In the genomic region with DNA sequence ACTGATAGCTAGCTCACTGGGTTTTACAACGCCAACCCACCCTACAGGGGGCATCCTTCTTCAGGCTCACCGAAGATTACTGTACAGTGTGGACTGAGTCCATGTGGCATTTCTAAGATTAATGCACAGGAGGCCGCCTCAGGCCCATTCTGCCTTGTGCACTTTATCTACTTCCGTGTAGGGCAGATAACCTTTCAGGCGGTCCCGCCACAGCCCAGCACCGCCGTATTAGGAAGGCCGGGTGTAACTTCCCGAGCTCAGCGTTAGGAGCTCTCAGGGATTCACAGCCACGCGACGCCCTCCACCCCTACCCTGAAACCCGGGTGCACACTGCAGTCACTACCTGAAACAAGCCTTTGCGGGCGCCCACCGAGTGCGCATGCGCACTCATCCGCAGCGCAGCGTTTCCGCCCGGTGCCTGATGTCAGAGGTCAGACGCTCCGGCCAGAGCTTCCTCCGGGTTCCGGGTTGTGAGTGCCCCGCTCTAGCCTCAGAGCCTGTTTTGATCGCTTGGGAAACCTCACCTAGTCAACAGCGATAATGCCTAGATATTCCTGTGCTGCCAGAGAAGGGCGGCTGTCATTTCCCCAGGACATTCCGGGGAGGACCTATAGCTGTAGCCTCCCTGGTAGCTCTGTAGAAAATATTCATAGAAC, we compare ENCODE assay signal across 8 mouse cellular contexts. TPM values are rescaled to one million over a fixed set of nuclear protein-coding genes. Genes with fewer than 3 reads are reported as not detected.
DNase-seq lines count a peak whose midpoint lies in the region; ATAC-seq and TF ChIP-seq lines count a peak whose summit lies in the region.

No protein-coding gene starts in this region.

- H3K27ac ChIP-seq in heart, embryonic 12.5 days (ENCODE audit: poor library complexity, severe bottlenecking) = peak overlapping the region; percentile 90
- peak overlapping the region; percentile 80 for H3K27ac ChIP-seq in kidney, embryonic 16.5 days (ENCODE audit: low read length)
- H3K27ac ChIP-seq in liver, adult 2 months (replicated peaks; ENCODE audit: insufficient read depth, low read depth, low read length) = peak overlapping the region; percentile 87

- WGBS in heart, embryonic 12.5 days = 1% methylated on average over 34 of the region's 34 CpGs
- 2% methylated on average over 34 of the region's 34 CpGs for WGBS in kidney, embryonic 16.5 days
- WGBS in liver, adult 2 months = 1% methylated on average over 34 of the region's 34 CpGs

- H3K9me3 ChIP-seq in heart, embryonic 12.5 days (replicated peaks) = no peaks in the 10 kb centered on the region
- H3K9me3 ChIP-seq in kidney, embryonic 16.5 days (ENCODE audit: low read length) = no peaks in the 10 kb centered on the region

- H3K36me3 ChIP-seq in heart, embryonic 12.5 days = peaks cover 10% of the 10 kb centered on the region
- H3K36me3 ChIP-seq in kidney, embryonic 16.5 days (ENCODE audit: insufficient read depth, low read length) = 0 out of 2 replicates have a peak, but pooled peaks cover 2% of the 10 kb centered on the region
- peaks cover 7% of the 10 kb centered on the region; the same call in 1 of the 2 replicates for H3K36me3 ChIP-seq in liver, adult 2 months (ENCODE audit: control insufficient read depth, insufficient read depth, low read length)

- peak; percentile 34; the same call in 1 of the 2 replicates for TF ChIP-seq POLR2A in brain, embryonic 14.5 days (IDR thresholded peaks at IDR 0.05; ENCODE audit: borderline replicate concordance, extremely low read depth, insufficient read depth, insufficient read length, poor library complexity, severe bottlenecking)
- peak; percentile 84 for TF ChIP-seq POLR2A in liver, adult 2 months (IDR thresholded peaks at IDR 0.05; ENCODE audit: extremely low read depth, insufficient read depth, low read length)

- peak; percentile 88 to 92 for DNase-seq in B cell, adult 2 months
- DNase-seq in brain, embryonic 14.5 days (ENCODE audit: low read depth) = peak; percentile 88
- DNase-seq in liver, adult 2 months (ENCODE audit: extremely low read depth, low read depth, low spot score) = peak; percentile 80
- peak; percentile 89 to 90 for DNase-seq in spleen, postnatal 36 days (ENCODE audit: low spot score in 2 of 2)

- peak overlapping the region; percentile 64 for H3K4me2 ChIP-seq in heart, embryonic 12.5 days
- H3K4me2 ChIP-seq in kidney, embryonic 16.5 days (replicated peaks; ENCODE audit: low read depth, low read length) = peak overlapping the region; percentile 75

- no peaks in the 10 kb centered on the region; the same call in 1 of the 2 replicates for H3K4me1 ChIP-seq in heart, embryonic 12.5 days (replicated peaks)
- peaks cover 10% of the 10 kb centered on the region for H3K4me1 ChIP-seq in kidney, embryonic 16.5 days (ENCODE audit: insufficient read depth, low read length)
- peaks cover 13% of the 10 kb centered on the region for H3K4me1 ChIP-seq in liver, adult 2 months (ENCODE audit: control insufficient read depth, insufficient read depth, low read length)

- H3K79me2 ChIP-seq in liver, adult 2 months (ENCODE audit: control insufficient read depth, insufficient read depth, low read length) = no peaks in the 10 kb centered on the region

- peak; percentile 84 for ATAC-seq in erythroid progenitor cell, adult 5-6 weeks (replicated peaks; ENCODE audit: low FRiP score, poor library complexity, severe bottlenecking)
- peak; percentile 93 for ATAC-seq in heart, embryonic 12.5 days (ENCODE audit: insufficient number of reproducible peaks, low FRiP score)
- peak; percentile 93 for ATAC-seq in kidney, embryonic 16.5 days (ENCODE audit: low FRiP score, low TSS enrichment)
- peak; percentile 80 for ATAC-seq in monocyte, adult 5-6 weeks (replicated peaks; ENCODE audit: insufficient number of reproducible peaks, low FRiP score, low TSS enrichment, poor library complexity, severe bottlenecking)

- H3K27me3 ChIP-seq in heart, embryonic 12.5 days (replicated peaks) = no peaks in the 10 kb centered on the region
- no peaks in the 10 kb centered on the region for H3K27me3 ChIP-seq in kidney, embryonic 16.5 days (ENCODE audit: insufficient read depth, low read length)
- H3K27me3 ChIP-seq in liver, adult 2 months (ENCODE audit: control insufficient read depth, insufficient read depth, low read length) = no peaks in the 10 kb centered on the region

- no peak for TF ChIP-seq CTCF in brain, embryonic 14.5 days (IDR thresholded peaks at IDR 0.05; ENCODE audit: borderline replicate concordance, extremely low read depth, insufficient read depth, insufficient read length)
- TF ChIP-seq CTCF in liver, adult 2 months (IDR thresholded peaks at IDR 0.05; ENCODE audit: low read depth, low read length) = no peak

- H3K4me3 ChIP-seq in heart, embryonic 12.5 days = peak overlapping the region; percentile 61
- H3K4me3 ChIP-seq in kidney, embryonic 16.5 days (ENCODE audit: low read length) = peak overlapping the region; percentile 68
- peak overlapping the region; percentile 67 for H3K4me3 ChIP-seq in liver, adult 2 months (ENCODE audit: insufficient read depth, low read depth, low read length)

- H3K9ac ChIP-seq in heart, embryonic 12.5 days = peak overlapping the region; percentile 78
- H3K9ac ChIP-seq in kidney, embryonic 16.5 days (replicated peaks; ENCODE audit: low read length) = peak overlapping the region; percentile 81
- peak overlapping the region; percentile 81 for H3K9ac ChIP-seq in liver, adult 2 months (ENCODE audit: low read depth, low read length)

RNA-seq across cellular contexts. Expression of a gene that starts 6.0 kb away (rescaled TPM):
- polyA plus RNA-seq in brain, embryonic 14.5 days (2012; rRNA removed) = 13.0 and 13.7 TPM in 2 replicates
- total RNA-seq in erythroid progenitor cell, adult 5-6 weeks (2015; ENCODE audit: low replicate concordance) = 58.3 and 68.8 TPM in 2 replicates
- 30.8 and 40.6 TPM in 2 replicates for total RNA-seq in erythroid progenitor cell, adult 5-6 weeks (2017; ENCODE audit: low replicate concordance)
- 23.8 and 25.0 TPM in 2 replicates for polyA plus RNA-seq in heart, embryonic 12.5 days (2016; fragmentation: Nextera tagmentation; extraction: Ambion mirVana)
- polyA plus RNA-seq in kidney, embryonic 16.5 days (2015; fragmentation: Nextera tagmentation; extraction: Ambion mirVana) = 37.8 and 38.7 TPM in 2 replicates
- 44.5 and 47.1 TPM in 2 replicates for total RNA-seq in liver, adult 2 months (2014; rRNA removed)
- polyA plus RNA-seq in liver, adult 2 months (2012; rRNA removed) = 25.4 and 47.6 TPM in 2 replicates
- 58.4 to 63.1 TPM (median 59.5 TPM) in 3 replicates for total RNA-seq in monocyte, adult 5-6 weeks (2017)

RNA-seq across cellular contexts. Expression of a gene that starts 6.5 kb away (rescaled TPM):
- polyA plus RNA-seq in brain, embryonic 14.5 days (2012; rRNA removed) = 3.2 and 4.3 TPM in 2 replicates
- total RNA-seq in erythroid progenitor cell, adult 5-6 weeks (2015; ENCODE audit: low replicate concordance) = 1.1 and 1.3 TPM in 2 replicates
- 4.0 and 6.0 TPM in 2 replicates for total RNA-seq in erythroid progenitor cell, adult 5-6 weeks (2017; ENCODE audit: low replicate concordance)
- polyA plus RNA-seq in heart, embryonic 12.5 days (2016; fragmentation: Nextera tagmentation; extraction: Ambion mirVana) = 2.3 and 2.8 TPM in 2 replicates
- polyA plus RNA-seq in kidney, embryonic 16.5 days (2015; fragmentation: Nextera tagmentation; extraction: Ambion mirVana) = 3.1 and 3.8 TPM in 2 replicates
- 19.6 and 22.1 TPM in 2 replicates for total RNA-seq in liver, adult 2 months (2014; rRNA removed)
- polyA plus RNA-seq in liver, adult 2 months (2012; rRNA removed) = 13.3 and 16.7 TPM in 2 replicates
- 11.2 to 13.6 TPM (median 12.5 TPM) in 3 replicates for total RNA-seq in monocyte, adult 5-6 weeks (2017)

Comparison
In these comparisons a context has a peak if more than half of its experiments do, and no peak if none do; other contexts are left out.
1. Peak in every context shown above with its lines: DNase-seq, ATAC-seq, H3K4me3 ChIP-seq and H3K27ac ChIP-seq.